Mouse (Mus musculus) cortical plate, adult 2 months (tissue): ENCODE measurements around the gene Kdelr1.

Experiments
- CTCF ChIP-seq: fragments of 200-500 bp; IDR thresholded peaks from 2 replicates; pipeline ENCODE4 v1.5.1; 2011; ENCODE audit warnings: mild to moderate bottlenecking, control low read depth, low read length; ENCODE audit not compliant: insufficient read depth; ENCODE audit errors: extremely low read depth
- POLR2A ChIP-seq: fragments of 200-500 bp; IDR thresholded peaks from 2 replicates; pipeline ENCODE4 v1.6.1; 2011; ENCODE audit warnings: mild to moderate bottlenecking, low read length, control low read depth; ENCODE audit not compliant: insufficient read depth; ENCODE audit errors: extremely low read depth

GRCm38 (mm10) chr7:45832428-45832827 is 40.1 kb upstream of the Kdelr1 start:
- TF ChIP-seq CTCF (no peak), POLR2A (no peak)
